Mouse (Mus musculus): ENCODE measurements around the gene Hdac4. TPM values are rescaled to one million over a fixed set of nuclear protein-coding genes. Genes with fewer than 3 reads are reported as not detected.

Hdac4 gene
- polyA plus RNA-seq, 1 experiment from 2014 or later, result 15.0 TPM

DNA sequence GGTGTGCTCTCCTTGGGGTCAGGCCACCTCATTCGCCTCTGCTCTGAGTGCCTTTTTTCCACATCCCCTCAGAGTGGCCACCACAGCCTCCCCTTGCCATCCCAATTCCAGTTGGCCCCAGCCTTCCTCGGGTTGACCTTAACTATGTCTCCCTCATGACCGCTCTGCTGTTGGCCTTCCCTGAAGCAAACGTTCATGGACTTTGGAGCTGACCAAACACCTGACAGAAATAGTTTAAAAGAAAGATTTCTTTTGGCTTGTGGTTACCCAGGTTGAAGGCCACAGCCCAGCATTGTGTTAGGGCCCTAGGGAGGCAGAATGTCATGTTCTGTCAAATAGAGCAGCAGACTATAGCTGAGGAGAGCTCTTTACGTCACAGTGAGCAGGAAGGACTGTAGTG is 301.2 kb downstream of the Hdac4 start:
- H3K27me3 ChIP-seq (replicated peaks; ENCODE audit: control insufficient read depth, insufficient read depth, low read length), result no peaks in the 10 kb centered on the region
- H3K9me3 ChIP-seq (ENCODE audit: control insufficient read depth, low read length), result no peaks in the 10 kb centered on the region
- no peak overlapping the region for H3K9ac ChIP-seq (ENCODE audit: low read length)
- H3K27ac ChIP-seq (ENCODE audit: low read depth), result no peak overlapping the region
- H3K4me1 ChIP-seq (replicated peaks; ENCODE audit: control insufficient read depth, insufficient read depth, low read length), result no peaks in the 10 kb centered on the region
- H3K36me3 ChIP-seq (ENCODE audit: control insufficient read depth, insufficient read depth, low read length), result no peaks in the 10 kb centered on the region
- no peak overlapping the region for H3K4me2 ChIP-seq (ENCODE audit: low read length)
- no peak overlapping the region for H3K4me3 ChIP-seq (ENCODE audit: low read depth, low read length)
- ATAC-seq (replicated peaks; ENCODE audit: low FRiP score, low TSS enrichment, low read depth), result no peak
- no peak for DNase-seq (ENCODE audit: low spot score)
- 73% methylated on average over 5 of the region's 5 CpGs for WGBS

DNA sequence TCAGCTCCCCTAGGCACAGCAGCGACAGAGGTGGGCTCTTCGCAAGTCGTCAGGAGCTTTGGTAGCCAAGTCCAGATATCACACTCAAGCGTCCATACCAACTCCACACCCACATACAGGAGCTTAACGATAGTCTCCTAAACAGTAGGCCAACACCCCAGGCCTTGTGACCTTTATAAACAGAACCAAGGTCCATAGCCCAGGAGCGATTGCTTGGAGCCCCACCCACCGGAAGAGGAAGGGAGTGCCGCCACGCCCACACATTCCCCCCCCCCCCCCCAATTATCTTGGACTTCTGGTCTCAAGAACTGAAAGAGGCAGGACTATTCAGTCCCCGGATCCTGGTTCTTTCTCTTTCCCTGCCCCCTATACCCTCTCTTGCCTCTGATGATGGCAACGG is 301.9 kb downstream of the Hdac4 start:
- Histone ChIP-seq H3K27ac (ENCODE audit: low read depth) (no peak overlapping the region), H3K36me3 (ENCODE audit: control insufficient read depth, insufficient read depth, low read length) (no peaks in the 10 kb centered on the region), H3K9me3 (ENCODE audit: control insufficient read depth, low read length) (no peaks in the 10 kb centered on the region), H3K4me3 (ENCODE audit: low read depth, low read length) (no peak overlapping the region), H3K4me2 (ENCODE audit: low read length) (no peak overlapping the region), H3K27me3 (replicated peaks; ENCODE audit: control insufficient read depth, insufficient read depth, low read length) (no peaks in the 10 kb centered on the region), H3K4me1 (replicated peaks; ENCODE audit: control insufficient read depth, insufficient read depth, low read length) (no peaks in the 10 kb centered on the region), H3K9ac (ENCODE audit: low read length) (no peak overlapping the region)
- WGBS, result 83% methylated on average over 11 of the region's 11 CpGs
- ATAC-seq (replicated peaks; ENCODE audit: low FRiP score, low TSS enrichment, low read depth) (no peak), DNase-seq (ENCODE audit: low spot score) (no peak)

- Histone ChIP-seq H3K4me1 (replicated peaks; ENCODE audit: control insufficient read depth, insufficient read depth, low read length) (peaks cover 10% of the 10 kb centered on the region), H3K9ac (ENCODE audit: low read length) (no peak overlapping the region), H3K9me3 (ENCODE audit: control insufficient read depth, low read length) (no peaks in the 10 kb centered on the region), H3K4me2 (ENCODE audit: low read length) (no peak overlapping the region), H3K27ac (ENCODE audit: low read depth) (no peak overlapping the region), H3K36me3 (ENCODE audit: control insufficient read depth, insufficient read depth, low read length) (no peaks in the 10 kb centered on the region), H3K27me3 (replicated peaks; ENCODE audit: control insufficient read depth, insufficient read depth, low read length) (no peaks in the 10 kb centered on the region), H3K4me3 (ENCODE audit: low read depth, low read length) (no peak overlapping the region)
- no peak for DNase-seq (ENCODE audit: low spot score)
- 53% methylated on average over 5 of the region's 5 CpGs for WGBS
- no peak for ATAC-seq (replicated peaks; ENCODE audit: low FRiP score, low TSS enrichment, low read depth)
Observed at GRCm38 (mm10) chr1:91883115-91883514, 312.4 kb downstream of the Hdac4 start.

GRCm38 (mm10) chr1:91880899-91881298 is 314.6 kb downstream of the Hdac4 start:
- Histone ChIP-seq H3K9ac (ENCODE audit: low read length) (no peak overlapping the region), H3K9me3 (ENCODE audit: control insufficient read depth, low read length) (no peaks in the 10 kb centered on the region), H3K4me2 (ENCODE audit: low read length) (peak overlapping the region; percentile 2; the same call in 1 of the 2 replicates), H3K27ac (ENCODE audit: low read depth) (no peak overlapping the region), H3K27me3 (replicated peaks; ENCODE audit: control insufficient read depth, insufficient read depth, low read length) (no peaks in the 10 kb centered on the region), H3K4me1 (replicated peaks; ENCODE audit: control insufficient read depth, insufficient read depth, low read length) (peaks cover 10% of the 10 kb centered on the region), H3K4me3 (ENCODE audit: low read depth, low read length) (no peak overlapping the region), H3K36me3 (ENCODE audit: control insufficient read depth, insufficient read depth, low read length) (no peaks in the 10 kb centered on the region)
- no peak for DNase-seq (ENCODE audit: low spot score)
- WGBS, result 33% methylated on average over 8 of the region's 8 CpGs
- 0 out of 2 replicates have a peak, but pooled peaks have one; percentile 27 for ATAC-seq (replicated peaks; ENCODE audit: low FRiP score, low TSS enrichment, low read depth)

- Histone ChIP-seq H3K36me3 (ENCODE audit: control insufficient read depth, insufficient read depth, low read length) (no peaks in the 10 kb centered on the region), H3K9me3 (ENCODE audit: control insufficient read depth, low read length) (no peaks in the 10 kb centered on the region), H3K4me2 (ENCODE audit: low read length) (no peak overlapping the region), H3K9ac (ENCODE audit: low read length) (no peak overlapping the region), H3K4me3 (ENCODE audit: low read depth, low read length) (no peak overlapping the region), H3K27me3 (replicated peaks; ENCODE audit: control insufficient read depth, insufficient read depth, low read length) (no peaks in the 10 kb centered on the region), H3K4me1 (replicated peaks; ENCODE audit: control insufficient read depth, insufficient read depth, low read length) (peaks cover 10% of the 10 kb centered on the region), H3K27ac (ENCODE audit: low read depth) (no peak overlapping the region)
- WGBS, result 83% methylated on average over 12 of the region's 12 CpGs
- no peak for ATAC-seq (replicated peaks; ENCODE audit: low FRiP score, low TSS enrichment, low read depth)
- DNase-seq (ENCODE audit: low spot score), result no peak
Observed at GRCm38 (mm10) chr1:91880156-91880555, 315.3 kb downstream of the Hdac4 start.
